Mouse (Mus musculus) urinary bladder, postnatal 0 days (tissue): ENCODE data around the gene Akap17b. TPM values are rescaled to one million over a fixed set of nuclear protein-coding genes. Genes with fewer than 3 reads are reported as not detected.

ENCODE experiments used
- polyA plus RNA-seq: library from polyadenylated mRNA; unstranded; fragments of >200 nt; fragmentation: Nextera tagmentation; extraction: Ambion mirVana; gene quantifications from 2 replicates; pipeline ENCODE4 v1.2.1, GENCODE M21; 2015

Akap17b gene
- polyA plus RNA-seq = 2.8 and 3.1 TPM in 2 replicates

GRCm38 (mm10) chrX:36644657-36645551 is at the start of gene Akap17b:
Gene Akap17b (minus strand): TSS chrX:36645395.

GRCm38 (mm10) chrX:36597707-36598389 is 47.3 kb downstream of the Akap17b start, which contains the start of gene Pgrmc1:
Gene Pgrmc1 (plus strand): TSS chrX:36598206.

Other genes with a start within 250 kb of the Akap17b start
- gene Gm6268, start 244.1 kb downstream of the Akap17b start, polyA plus RNA-seq = not detected in 2 replicates
- gene Gm14569, start 153.6 kb downstream of the Akap17b start, polyA plus RNA-seq = not detected in 2 replicates
- gene Pgrmc1, start 47.2 kb downstream of the Akap17b start, polyA plus RNA-seq = 385 and 424 TPM in 2 replicates
- 3.0 and 4.6 TPM in 2 replicates for gene Slc25a43, start 98.3 kb upstream of the Akap17b start, polyA plus RNA-seq
- 536 and 563 TPM in 2 replicates for gene Slc25a5, start 150.3 kb upstream of the Akap17b start, polyA plus RNA-seq
- gene Ube2a, start 228.5 kb upstream of the Akap17b start, polyA plus RNA-seq = 148 and 150 TPM in 2 replicates
- gene C330007P06Rik, start 228.7 kb upstream of the Akap17b start, polyA plus RNA-seq = 14.6 and 18.1 TPM in 2 replicates